Mouse (Mus musculus): ENCODE results near the gene Ndrg3. TPM values are rescaled to one million over a fixed set of nuclear protein-coding genes. Genes with fewer than 3 reads are reported as not detected.

Ndrg3 gene
- total RNA-seq (2021), result 10 to 100 TPM; 22.7 to 28.2 TPM
- long read RNA-seq, experiment 1, transcript Ndrg3-201 (17 exons, 2,612 nt), result minor isoform, 5 of 18 reads
- long read RNA-seq, experiment 1, transcript Ndrg3-202 (16 exons, 2,586 nt), result major isoform, 6 of 18 reads
- long read RNA-seq, experiment 1, partial matches to known transcripts, result 1 of 18 reads
- long read RNA-seq, experiment 1, other reads (novel, unspliced or antisense), result 6 of 18 reads
- long read RNA-seq, experiment 2, transcript Ndrg3-202 (16 exons, 2,586 nt), result major isoform, 14 of 31 reads
- long read RNA-seq, experiment 2, transcript Ndrg3-201 (17 exons, 2,612 nt), result minor isoform, 6 of 31 reads
- long read RNA-seq, experiment 2, partial matches to known transcripts, result 5 of 31 reads
- long read RNA-seq, experiment 2, other reads (novel, unspliced or antisense), result 6 of 31 reads

GRCm38 (mm10) chr2:156991470-156992319 lies at the start of gene Ndrg3:
Ndrg3 (minus strand) TSS chr2:156992056.
- DNase-seq, result peak; percentile 98

- DNase-seq, result no peak
Observed at GRCm38 (mm10) chr2:157041421-157041820, 49.6 kb upstream of the Ndrg3 start.

- DNase-seq, result no peak
Observed at GRCm38 (mm10) chr2:157040649-157041046, 48.8 kb upstream of the Ndrg3 start.

DNA sequence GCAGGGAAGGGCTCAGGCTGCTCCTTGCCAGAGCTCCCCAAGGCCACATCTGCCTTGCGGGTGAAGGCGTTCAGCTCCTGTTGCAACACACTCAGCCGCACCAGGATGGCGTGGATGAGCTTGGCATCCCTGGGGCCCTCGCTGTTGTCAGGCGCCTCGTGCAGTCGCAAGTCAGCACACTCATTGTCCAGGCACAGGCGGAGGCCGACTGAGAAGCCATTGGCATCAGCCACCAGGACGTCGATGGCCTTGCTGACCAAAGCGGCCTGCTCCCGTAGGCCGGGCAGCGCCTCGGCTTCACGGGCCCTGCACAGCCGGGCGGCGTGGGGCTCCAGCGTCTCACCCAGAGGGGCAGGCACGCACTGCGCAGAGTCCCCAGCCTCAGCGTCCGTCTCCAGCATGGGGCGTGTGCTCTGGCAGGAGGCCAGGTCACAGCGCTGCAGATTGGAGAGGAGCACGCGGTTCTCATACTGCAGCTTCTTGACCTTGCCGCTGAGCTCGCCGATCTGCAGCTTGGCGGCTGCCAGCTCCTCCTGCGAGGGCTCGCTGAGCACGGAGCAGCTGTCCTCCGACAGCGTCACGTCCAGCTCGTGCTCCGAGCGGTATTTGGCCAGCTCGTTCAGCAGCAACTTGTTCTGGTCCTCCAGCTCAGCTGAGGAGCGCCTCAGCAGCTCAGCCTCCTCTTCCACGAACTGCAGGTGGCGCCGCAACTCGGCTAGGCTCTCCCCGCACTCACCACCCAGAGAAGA lies 48.2 kb upstream of the Ndrg3 start:
- peak; percentile 38 for DNase-seq

- no peak for DNase-seq
Observed at GRCm38 (mm10) chr2:157037303-157037702, 45.4 kb upstream of the Ndrg3 start.

GRCm38 (mm10) chr2:157036400-157036799 lies 44.5 kb upstream of the Ndrg3 start:
- DNase-seq, result no peak

DNA sequence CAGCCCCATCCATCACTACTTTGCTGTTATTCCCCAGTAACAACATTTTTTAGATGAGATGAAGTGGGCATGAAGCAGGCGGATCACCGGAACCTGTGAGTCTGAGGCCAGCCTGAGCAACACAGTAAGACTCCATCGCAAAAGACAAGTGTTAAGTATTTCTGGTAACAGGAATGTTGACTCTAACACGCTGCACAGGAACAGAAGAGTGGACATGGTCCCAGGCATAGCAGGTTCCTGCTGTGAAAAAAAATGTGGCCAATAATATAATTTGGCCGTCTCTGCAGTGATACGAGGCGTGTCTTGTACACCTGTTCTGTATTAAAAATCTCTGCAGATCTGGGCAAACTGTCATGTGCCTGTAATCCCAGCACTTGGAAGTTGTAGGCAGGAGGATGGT lies 43.5 kb upstream of the Ndrg3 start:
- DNase-seq, result no peak

DNA sequence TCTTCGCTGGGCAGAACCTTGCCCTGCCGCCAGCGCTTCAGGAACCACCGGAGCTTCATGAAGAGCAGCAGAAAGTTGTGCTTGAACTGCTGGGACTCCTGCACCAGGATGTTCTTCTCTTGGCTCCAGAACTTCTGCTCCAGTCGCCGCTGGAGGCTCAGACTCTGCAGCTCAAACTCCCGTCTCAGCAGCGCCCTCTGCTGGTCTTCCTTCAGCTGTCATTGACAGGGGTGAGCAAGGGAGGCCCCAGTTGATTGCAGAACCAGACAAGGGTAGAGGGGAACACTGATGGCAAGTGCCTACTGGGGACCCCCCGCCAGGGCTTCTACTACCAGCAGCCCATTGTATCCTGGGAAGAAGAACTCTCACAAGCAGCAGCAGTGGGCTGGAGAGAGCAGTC lies 38.9 kb upstream of the Ndrg3 start:
- DNase-seq, result peak; percentile 67

DNA sequence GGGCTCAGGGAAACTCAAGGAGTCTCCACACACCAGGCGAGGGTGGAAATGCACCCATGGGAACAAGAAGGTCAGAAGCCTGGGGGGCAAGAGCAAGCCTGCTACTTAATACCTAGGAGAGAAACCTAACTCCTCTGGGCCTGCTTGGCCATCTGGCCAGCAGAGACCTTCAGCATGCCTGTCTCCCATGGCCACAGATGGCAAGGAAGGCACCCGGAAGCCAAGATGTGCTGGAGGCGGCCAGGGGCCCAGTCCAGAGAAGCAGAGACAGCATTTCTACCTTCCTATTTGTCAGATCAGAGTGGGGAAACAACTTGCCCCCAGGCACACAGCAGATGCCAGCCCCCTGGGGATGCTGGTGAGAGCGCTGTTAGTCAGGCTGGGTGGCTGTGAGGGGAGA lies 36.4 kb upstream of the Ndrg3 start:
- peak; percentile 36 for DNase-seq

GRCm38 (mm10) chr2:157027106-157028008 lies 35.5 kb upstream of the Ndrg3 start:
- peak; percentile 38 for DNase-seq

DNA sequence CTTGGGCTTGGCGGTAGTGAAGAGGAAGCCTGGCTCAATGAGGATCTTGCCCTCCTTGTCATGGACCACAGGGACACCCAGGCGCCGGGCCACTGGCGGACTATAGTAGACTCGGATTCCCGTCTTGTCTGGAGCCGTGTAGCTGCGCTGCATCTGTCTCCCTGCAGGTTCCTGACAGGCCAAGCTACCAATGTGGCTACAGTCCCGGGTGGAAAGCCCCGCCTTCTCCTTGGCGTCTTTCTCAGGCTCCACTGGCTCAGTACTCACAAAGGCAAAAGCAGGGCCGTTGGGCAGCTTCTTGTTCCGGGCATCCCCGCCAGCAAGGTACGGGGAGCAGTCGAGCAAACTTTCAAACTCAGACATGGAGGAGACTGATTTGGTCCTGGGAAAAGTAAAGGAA lies 29.3 kb upstream of the Ndrg3 start:
- no peak for DNase-seq

DNA sequence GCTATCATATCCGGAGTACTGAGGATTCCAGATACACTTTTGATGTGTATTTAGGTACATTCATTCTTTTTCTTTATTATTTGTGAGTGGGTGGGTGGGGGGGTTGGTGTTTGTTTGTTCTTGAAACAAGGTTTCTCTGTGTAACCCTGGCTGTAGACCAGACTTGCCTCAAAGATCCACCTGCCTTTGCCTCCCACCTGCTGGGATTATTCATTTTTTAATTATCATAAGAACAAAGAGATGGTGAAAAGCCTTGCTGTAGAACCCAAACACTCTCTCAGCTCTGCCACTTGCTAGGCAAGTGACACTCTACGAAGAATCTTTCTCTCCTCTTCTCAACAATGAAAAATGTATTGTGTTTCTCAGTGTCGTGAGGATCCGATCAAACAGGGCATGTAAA lies 27.4 kb upstream of the Ndrg3 start:
- no peak for DNase-seq

- DNase-seq, result no peak
Observed at GRCm38 (mm10) chr2:157016529-157017270, 24.8 kb upstream of the Ndrg3 start.

DNA sequence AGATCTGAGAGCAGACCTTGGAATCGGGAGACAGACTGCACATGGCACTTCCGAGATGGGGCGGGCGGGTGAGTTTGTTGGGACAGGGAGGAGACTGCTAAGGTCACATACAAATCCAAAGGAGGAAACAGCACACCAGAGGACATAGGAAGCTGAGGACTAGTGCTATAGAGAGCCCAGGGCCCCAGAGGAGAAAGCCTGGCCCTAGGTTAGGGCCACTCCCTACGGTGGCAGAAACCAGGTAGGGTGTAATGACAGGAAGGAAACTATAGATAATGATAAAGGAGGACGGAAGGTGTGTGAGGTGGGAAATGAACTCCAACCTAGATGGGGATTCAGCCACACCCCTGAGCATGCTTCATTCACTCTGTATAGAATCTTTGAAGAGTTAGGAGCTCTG lies 20.5 kb upstream of the Ndrg3 start:
- DNase-seq, result no peak

DNA sequence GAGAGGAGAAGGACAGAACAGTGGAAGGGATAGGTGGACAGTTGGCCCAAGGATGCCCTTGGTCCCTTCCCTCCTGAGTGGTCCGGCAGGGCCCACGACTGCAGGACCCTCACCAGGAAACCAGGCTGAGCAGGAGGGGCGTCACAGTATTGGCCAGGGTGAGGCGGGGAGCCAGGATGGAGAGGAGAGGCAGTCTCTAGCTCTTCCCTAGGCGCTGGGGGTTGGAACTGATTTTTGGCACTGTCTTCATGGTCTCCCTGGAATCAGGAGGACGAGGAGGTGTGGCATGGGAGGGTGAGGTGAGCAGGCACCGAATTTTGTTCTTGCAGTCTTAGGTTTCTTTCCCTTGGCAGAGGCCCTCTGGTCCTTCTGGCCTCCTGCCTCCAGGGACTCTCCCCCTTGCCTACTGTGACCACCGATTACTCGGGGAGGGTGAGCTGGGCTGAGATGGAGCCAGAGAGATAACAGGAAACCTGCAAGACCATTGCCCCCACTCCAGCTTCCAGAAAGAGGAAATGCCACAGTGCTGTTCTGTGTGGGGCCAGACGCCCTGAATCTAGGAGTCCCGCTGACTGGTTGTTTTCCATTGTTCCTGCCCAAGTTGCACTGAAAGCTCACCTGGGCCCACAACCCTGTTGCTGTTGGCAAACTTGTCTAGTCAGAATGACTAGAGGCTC lies 18.9 kb upstream of the Ndrg3 start:
- DNase-seq, result no peak

DNA sequence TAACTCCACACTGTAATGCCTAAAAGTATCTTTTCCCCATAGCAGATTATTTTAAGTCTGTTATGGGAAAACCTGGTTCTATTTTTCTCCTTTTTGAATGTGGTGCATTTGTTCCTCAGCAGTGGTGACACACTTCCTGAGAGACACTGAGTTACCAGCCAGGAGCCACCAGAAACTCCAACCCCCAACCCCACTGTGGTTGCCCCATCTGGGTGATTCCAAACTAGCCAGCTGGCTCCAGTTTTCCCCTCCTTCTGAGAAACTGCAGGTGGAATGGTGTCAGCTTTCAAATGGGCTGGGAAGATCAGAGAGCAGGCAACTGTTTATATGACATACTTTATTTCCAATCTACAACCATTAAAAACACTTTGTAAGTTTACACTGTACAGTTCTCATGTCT lies 18.3 kb upstream of the Ndrg3 start:
- no peak for DNase-seq

- no peak for DNase-seq
Observed at GRCm38 (mm10) chr2:157008509-157008908, 16.7 kb upstream of the Ndrg3 start.

- no peak for DNase-seq
Observed at GRCm38 (mm10) chr2:157007234-157007596, 15.4 kb upstream of the Ndrg3 start.

DNA sequence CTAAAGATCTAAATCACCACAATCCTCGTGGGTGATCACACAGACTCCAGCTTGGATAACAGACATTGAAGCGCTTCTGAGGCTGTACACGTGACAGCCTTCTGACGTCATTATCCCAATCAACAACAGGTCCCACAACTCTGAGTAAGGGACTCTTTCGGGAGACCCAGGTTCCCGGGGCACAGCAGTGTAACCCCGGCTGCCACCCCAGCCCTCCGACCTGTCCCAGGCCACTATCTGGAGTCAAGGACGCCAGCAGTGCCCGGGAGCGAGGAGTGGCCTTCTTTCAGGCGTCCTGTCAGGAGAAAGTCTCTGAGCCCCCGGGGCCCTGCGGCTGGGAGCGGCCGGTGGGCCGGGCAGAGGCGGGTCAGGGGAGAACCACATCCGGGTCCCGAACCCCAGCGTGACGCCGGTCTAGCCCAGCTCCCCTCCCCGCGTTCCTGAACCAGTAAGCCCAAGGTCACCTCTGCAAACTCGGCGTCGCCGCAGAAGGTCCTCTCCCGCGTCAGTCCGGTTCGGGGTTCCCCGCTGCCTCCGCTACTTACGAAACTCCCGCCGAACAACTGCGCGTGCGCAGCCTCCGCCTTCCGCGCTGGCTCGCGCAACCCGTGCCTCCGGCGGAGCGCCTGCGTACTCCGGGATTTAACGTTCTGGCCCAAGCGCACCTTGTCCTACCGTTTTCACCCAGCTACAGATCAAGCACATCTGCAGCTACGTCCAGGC lies 14.8 kb upstream of the Ndrg3 start, which contains the start of gene Dsn1:
TSS of gene Dsn1 (minus strand) at position 644 of the 723 bp plus-strand sequence.
- DNase-seq, result peak; percentile 74
